Mouse (Mus musculus) stomach, embryonic 15.5 days (tissue): ENCODE data around the gene Mmd. TPM values are rescaled to one million over a fixed set of nuclear protein-coding genes. Genes with fewer than 3 reads are reported as not detected.
"Not testable (repeated sequence)": the region's sequence is repeated elsewhere in the genome, so short reads cannot be mapped to it uniquely, and the experiment has no call there.

ENCODE experiments used
- ATAC-seq: fragments of 200-750 bp; cut with Nextera tagmentation; 2 replicates; pipeline ENCODE4 v1.8.0; 2017; ENCODE audit warnings: low read depth, moderate number of reproducible peaks, moderate TSS enrichment; ENCODE audit not compliant: insufficient read depth, low FRiP score
- H3K27ac ChIP-seq: fragments of 300-500 bp; sonication (generic); 2 replicates; pipeline ENCODE4 v1.5.1; 2015; ENCODE audit warnings: mild to moderate bottlenecking, inconsistent platforms
- H3K27me3 ChIP-seq: fragments of 300-500 bp; sonication (generic); replicated peaks from 2 replicates; pipeline ENCODE4 v1.6.1; 2015; ENCODE audit warnings: inconsistent platforms
- H3K36me3 ChIP-seq: fragments of 300-500 bp; sonication (generic); 2 replicates; pipeline ENCODE4 v1.6.1; 2015; ENCODE audit warnings: inconsistent platforms
- H3K4me1 ChIP-seq: fragments of 300-500 bp; sonication (generic); 2 replicates; pipeline ENCODE4 v1.6.1; 2015; ENCODE audit warnings: inconsistent platforms
- H3K4me2 ChIP-seq: fragments of 300-500 bp; sonication (generic); 2 replicates; pipeline ENCODE4 v1.6.1; 2015; ENCODE audit warnings: mild to moderate bottlenecking, inconsistent platforms
- H3K4me3 ChIP-seq: fragments of 300-500 bp; sonication (generic); replicated peaks from 2 replicates; pipeline ENCODE4 v1.5.1; 2015; ENCODE audit warnings: inconsistent platforms
- H3K9ac ChIP-seq: fragments of 300-500 bp; sonication (generic); 2 replicates; pipeline ENCODE4 v1.6.1; 2015; ENCODE audit warnings: inconsistent platforms
- H3K9me3 ChIP-seq: fragments of 300-500 bp; sonication (generic); 2 replicates; pipeline ENCODE4 v1.6.1; 2016; ENCODE audit warnings: inconsistent platforms
- WGBS: fragments of 180-500 bp; shearing (Covaris S2); methylation state at CpG from one replicate; pipeline ENCODE4 v1.1.7; 2015; 5-methylcytosine and 5-hydroxymethylcytosine counted together
- polyA plus RNA-seq: library from polyadenylated mRNA; unstranded; fragments of >200 nt; fragmentation: Nextera tagmentation; extraction: Ambion mirVana; gene quantifications from 2 replicates; pipeline ENCODE4 v1.2.1, GENCODE M21; 2015

Gene Mmd
- polyA plus RNA-seq, 1 experiment from 2014 or later, result 47.2 TPM

- ATAC-seq, result peak; percentile 66
- no peaks in the 10 kb centered on the region for H3K27me3 ChIP-seq
- no peaks in the 10 kb centered on the region for H3K9me3 ChIP-seq
- WGBS, result 64% methylated on average over 18 of the region's 18 CpGs
- no peak overlapping the region for H3K9ac ChIP-seq
- no peak overlapping the region for H3K4me2 ChIP-seq
- no peak overlapping the region for H3K27ac ChIP-seq
- H3K36me3 ChIP-seq, result no peaks in the 10 kb centered on the region
- H3K4me3 ChIP-seq, result no peak overlapping the region
- H3K4me1 ChIP-seq, result no peaks in the 10 kb centered on the region
These were observed 20.3 kb downstream of the Mmd start for GRCm38 (mm10) chr11:90269398-90270123.

GRCm38 (mm10) chr11:90270132-90270877, 21.0 kb downstream of the Mmd start:
- Histone ChIP-seq H3K4me3 (no peak overlapping the region), H3K36me3 (no peaks in the 10 kb centered on the region), H3K4me1 (no peaks in the 10 kb centered on the region), H3K9me3 (no peaks in the 10 kb centered on the region), H3K27ac (no peak overlapping the region), H3K27me3 (no peaks in the 10 kb centered on the region), H3K9ac (no peak overlapping the region), H3K4me2 (no peak overlapping the region)
- WGBS, result 69% methylated on average over 11 of the region's 11 CpGs
- ATAC-seq, result no peak

DNA sequence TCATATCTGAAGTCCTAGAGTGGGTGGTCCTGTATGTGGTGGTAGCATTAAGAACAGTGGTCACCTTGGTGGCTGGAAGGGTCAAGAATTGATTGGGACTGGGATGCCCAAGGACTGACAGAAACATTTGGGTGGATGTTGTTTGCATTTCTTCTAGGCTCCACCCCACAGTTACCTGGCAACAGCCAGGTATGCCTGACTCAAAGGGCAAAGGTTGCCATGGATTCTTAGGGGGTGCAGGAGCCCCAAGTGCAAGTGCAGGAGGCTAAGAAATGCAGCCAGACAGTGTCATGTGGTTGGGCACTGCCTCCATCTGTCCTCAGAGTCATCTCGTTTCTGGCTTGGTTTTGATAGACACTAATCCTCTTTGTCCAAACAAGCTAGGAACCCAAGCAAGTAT, 24.9 kb downstream of the Mmd start:
- 29% methylated on average over 1 of the region's 1 CpGs for WGBS
- no peaks in the 10 kb centered on the region for H3K9me3 ChIP-seq
- H3K4me1 ChIP-seq, result no peaks in the 10 kb centered on the region
- no peak overlapping the region for H3K4me2 ChIP-seq
- H3K4me3 ChIP-seq, result no peak overlapping the region
- no peaks in the 10 kb centered on the region for H3K36me3 ChIP-seq
- no peak overlapping the region for H3K27ac ChIP-seq
- no peaks in the 10 kb centered on the region for H3K27me3 ChIP-seq
- no peak for ATAC-seq
- no peak overlapping the region for H3K9ac ChIP-seq

GRCm38 (mm10) chr11:90275663-90276062, 26.4 kb downstream of the Mmd start:
- Histone ChIP-seq H3K27me3 (no peaks in the 10 kb centered on the region), H3K4me2 (no peak overlapping the region), H3K36me3 (no peaks in the 10 kb centered on the region), H3K9ac (no peak overlapping the region), H3K9me3 (no peaks in the 10 kb centered on the region), H3K4me1 (no peaks in the 10 kb centered on the region), H3K27ac (no peak overlapping the region), H3K4me3 (no peak overlapping the region)
- 77% methylated on average over 7 of the region's 7 CpGs for WGBS
- ATAC-seq, result no peak

DNA sequence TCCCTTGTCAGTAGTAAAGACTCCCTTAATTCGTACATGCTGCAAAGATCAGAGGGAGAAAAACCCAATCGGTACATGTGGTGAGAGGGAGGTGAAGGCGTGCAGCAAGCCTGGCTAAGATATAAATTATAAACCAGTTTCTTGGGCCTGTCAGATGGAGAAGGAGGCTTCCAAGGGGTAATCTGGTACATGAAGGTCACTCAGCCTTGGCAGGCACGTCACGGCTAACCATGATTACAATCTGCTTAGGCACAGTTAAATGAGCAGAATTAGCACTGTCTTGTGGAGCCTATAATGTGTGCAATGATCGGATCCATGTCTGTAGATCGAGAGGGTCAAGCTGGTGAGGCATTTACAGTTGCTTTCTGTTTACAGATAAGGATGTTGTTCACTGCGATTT, 26.9 kb downstream of the Mmd start:
- Histone ChIP-seq H3K4me2 (no peak overlapping the region), H3K9ac (no peak overlapping the region), H3K27me3 (no peaks in the 10 kb centered on the region), H3K27ac (no peak overlapping the region), H3K4me3 (no peak overlapping the region), H3K4me1 (no peaks in the 10 kb centered on the region), H3K36me3 (no peaks in the 10 kb centered on the region), H3K9me3 (no peaks in the 10 kb centered on the region)
- ATAC-seq, result no peak
- 86% methylated on average over 8 of the region's 8 CpGs for WGBS

DNA sequence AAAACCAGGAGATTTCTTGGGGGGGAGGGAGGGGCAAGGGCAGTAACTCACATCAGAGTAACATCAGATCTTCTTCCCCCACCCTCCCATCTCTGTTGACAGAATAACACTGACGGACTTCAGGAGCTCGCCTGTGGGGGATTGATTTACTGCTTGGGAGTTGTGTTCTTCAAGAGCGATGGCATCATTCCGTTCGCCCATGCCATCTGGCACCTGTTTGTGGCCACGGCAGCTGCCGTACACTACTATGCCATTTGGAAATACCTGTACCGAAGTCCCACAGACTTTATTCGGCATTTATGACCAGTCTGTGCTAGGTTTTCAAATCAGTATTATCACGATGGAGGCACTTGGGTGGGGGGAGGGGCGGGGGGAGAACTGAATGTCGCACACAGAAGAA, 27.3 kb downstream of the Mmd start:
- Histone ChIP-seq H3K4me3 (no peak overlapping the region), H3K4me2 (no peak overlapping the region), H3K9ac (no peak overlapping the region), H3K27me3 (no peaks in the 10 kb centered on the region), H3K36me3 (no peaks in the 10 kb centered on the region), H3K9me3 (no peaks in the 10 kb centered on the region), H3K27ac (no peak overlapping the region), H3K4me1 (no peaks in the 10 kb centered on the region)
- no peak for ATAC-seq
- WGBS, result 89% methylated on average over 12 of the region's 12 CpGs

DNA sequence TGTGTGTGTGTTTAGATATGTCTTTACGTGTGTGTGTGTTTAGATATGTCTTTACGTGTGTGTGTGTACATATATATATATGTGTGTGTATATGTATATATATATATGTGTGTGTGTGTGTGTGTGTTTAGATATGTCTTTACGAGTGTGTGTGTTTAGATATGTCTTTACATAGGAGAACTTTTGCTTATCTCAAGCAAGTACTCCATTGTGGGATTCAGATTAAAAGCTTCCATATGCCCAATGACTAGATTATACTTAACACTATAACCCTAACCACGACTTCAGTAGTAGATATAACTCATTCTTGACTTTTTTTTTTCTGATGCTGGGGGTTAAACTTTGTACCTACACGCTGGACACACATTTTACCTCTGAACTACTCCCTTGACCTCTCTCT, 30.8 kb downstream of the Mmd start:
- Histone ChIP-seq H3K4me2 (no peak overlapping the region), H3K4me3 (no peak overlapping the region), H3K27ac (no peak overlapping the region), H3K4me1 (no peaks in the 10 kb centered on the region), H3K9me3 (no peaks in the 10 kb centered on the region), H3K9ac (no peak overlapping the region), H3K36me3 (no peaks in the 10 kb centered on the region), H3K27me3 (no peaks in the 10 kb centered on the region)
- ATAC-seq, result no peak
- 85% methylated on average over 5 of the region's 5 CpGs for WGBS

GRCm38 (mm10) chr11:90281943-90282342, 32.7 kb downstream of the Mmd start:
- not testable (repeated sequence) for ATAC-seq, H3K4me3 ChIP-seq, H3K9me3 ChIP-seq, H3K4me2 ChIP-seq, H3K36me3 ChIP-seq, H3K4me1 ChIP-seq, H3K27me3 ChIP-seq, H3K27ac ChIP-seq, H3K9ac ChIP-seq
- WGBS, result 89% methylated on average over 2 of the region's 2 CpGs

- Histone ChIP-seq H3K27ac (no peak overlapping the region), H3K9ac (no peak overlapping the region), H3K36me3 (no peaks in the 10 kb centered on the region), H3K9me3 (no peaks in the 10 kb centered on the region), H3K4me1 (no peaks in the 10 kb centered on the region), H3K4me2 (no peak overlapping the region), H3K4me3 (no peak overlapping the region), H3K27me3 (no peaks in the 10 kb centered on the region)
- no peak for ATAC-seq
- 35% methylated on average over 4 of the region's 4 CpGs for WGBS
These were observed 33.9 kb downstream of the Mmd start for GRCm38 (mm10) chr11:90283159-90283558.

- no peak for ATAC-seq
- H3K9ac ChIP-seq, result no peak overlapping the region
- H3K4me2 ChIP-seq, result no peak overlapping the region
- H3K9me3 ChIP-seq, result no peaks in the 10 kb centered on the region
- no peaks in the 10 kb centered on the region for H3K4me1 ChIP-seq
- H3K27ac ChIP-seq, result no peak overlapping the region
- no peaks in the 10 kb centered on the region for H3K27me3 ChIP-seq
- WGBS, result 73% methylated on average over 6 of the region's 6 CpGs
- H3K4me3 ChIP-seq, result no peak overlapping the region
- no peaks in the 10 kb centered on the region for H3K36me3 ChIP-seq
These were observed 34.3 kb downstream of the Mmd start for GRCm38 (mm10) chr11:90283601-90284000.

DNA sequence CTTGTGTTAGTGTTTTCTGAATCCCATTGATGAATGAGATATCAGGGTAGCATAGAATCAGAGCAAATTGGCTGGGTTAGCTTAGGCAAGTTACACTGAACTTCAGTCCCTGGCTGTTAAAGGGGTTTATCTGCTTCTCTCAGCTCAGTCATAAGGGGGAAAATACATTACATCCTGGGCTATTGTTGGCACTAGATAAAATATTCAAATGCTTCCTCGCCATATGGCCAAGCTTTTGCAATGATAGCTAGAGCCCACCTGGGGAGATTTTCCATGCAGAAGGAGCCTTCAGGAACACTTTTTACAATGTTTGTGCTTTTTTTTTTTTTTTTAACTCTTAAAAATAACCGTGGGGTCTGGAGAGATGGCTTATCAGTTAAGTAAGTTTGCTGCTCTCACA, 34.8 kb downstream of the Mmd start:
- no peaks in the 10 kb centered on the region for H3K9me3 ChIP-seq
- 46% methylated on average over 2 of the region's 2 CpGs for WGBS
- H3K9ac ChIP-seq, result no peak overlapping the region
- no peak overlapping the region for H3K4me2 ChIP-seq
- H3K27me3 ChIP-seq, result no peaks in the 10 kb centered on the region
- H3K27ac ChIP-seq, result no peak overlapping the region
- H3K4me3 ChIP-seq, result no peak overlapping the region
- no peaks in the 10 kb centered on the region for H3K36me3 ChIP-seq
- H3K4me1 ChIP-seq, result no peaks in the 10 kb centered on the region
- no peak for ATAC-seq

- Histone ChIP-seq H3K4me3 (no peak overlapping the region), H3K27ac (no peak overlapping the region), H3K4me2 (no peak overlapping the region), H3K9ac (no peak overlapping the region), H3K36me3 (no peaks in the 10 kb centered on the region), H3K4me1 (no peaks in the 10 kb centered on the region), H3K9me3 (no peaks in the 10 kb centered on the region), H3K27me3 (no peaks in the 10 kb centered on the region)
- no peak for ATAC-seq
- WGBS, result 35% methylated on average over 4 of the region's 4 CpGs
These were observed 35.4 kb downstream of the Mmd start for GRCm38 (mm10) chr11:90284623-90285022.
